Mouse (Mus musculus) thymus, postnatal 0 days (tissue): ENCODE results near the gene Sparcl1. TPM values are rescaled to one million over a fixed set of nuclear protein-coding genes. Genes with fewer than 3 reads are reported as not detected.

Experiments
- DNase-seq: peaks from one replicate; pipeline ENCODE4 v3.0.0-alpha.2; 2015; ENCODE audit warnings: low spot score
- polyA plus RNA-seq: library from polyadenylated mRNA; unstranded; fragments of >200 nt; fragmentation: Nextera tagmentation; extraction: Ambion mirVana; gene quantifications from 2 replicates; pipeline ENCODE4 v1.2.1, GENCODE M21; 2015

The Sparcl1 gene
- polyA plus RNA-seq = 34.1 and 35.4 TPM in 2 replicates

DNA sequence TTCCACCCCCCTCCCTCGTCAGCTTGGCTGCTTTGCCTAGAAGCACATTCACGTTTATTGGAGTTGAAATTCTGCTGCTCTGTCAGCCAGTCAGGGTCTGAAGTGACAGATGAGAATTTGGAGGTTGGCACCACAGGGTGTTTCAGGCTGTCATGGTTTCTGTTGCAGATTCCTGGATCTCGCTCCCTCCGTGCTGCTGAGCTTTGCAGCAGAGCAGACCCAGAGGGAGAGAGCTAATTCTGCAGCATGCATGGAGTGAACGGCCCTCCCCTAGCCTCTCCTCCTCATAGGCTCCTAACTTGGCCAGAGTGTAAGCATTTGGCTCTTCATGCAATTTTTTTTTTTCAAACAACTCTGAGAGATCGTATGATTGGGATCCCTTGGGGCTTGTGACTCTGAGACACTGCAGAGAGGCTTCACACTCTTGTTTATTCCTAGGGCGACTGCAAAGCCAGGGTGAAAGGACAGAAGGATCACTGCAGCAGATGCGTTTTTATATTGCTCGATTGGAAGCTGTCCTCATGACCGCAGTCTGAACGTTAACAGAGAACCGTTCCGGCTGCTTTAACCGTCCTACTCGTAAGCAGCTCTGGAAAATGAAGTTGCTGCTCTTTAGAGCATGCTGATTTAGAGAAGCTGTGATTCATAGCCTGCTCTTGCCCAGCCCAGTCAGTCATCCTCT lies at the start of gene Sparcl1:
Gene Sparcl1, minus strand, starts transcription at position 243 of the 682 bp plus-strand sequence.
- no peak for DNase-seq

DNA sequence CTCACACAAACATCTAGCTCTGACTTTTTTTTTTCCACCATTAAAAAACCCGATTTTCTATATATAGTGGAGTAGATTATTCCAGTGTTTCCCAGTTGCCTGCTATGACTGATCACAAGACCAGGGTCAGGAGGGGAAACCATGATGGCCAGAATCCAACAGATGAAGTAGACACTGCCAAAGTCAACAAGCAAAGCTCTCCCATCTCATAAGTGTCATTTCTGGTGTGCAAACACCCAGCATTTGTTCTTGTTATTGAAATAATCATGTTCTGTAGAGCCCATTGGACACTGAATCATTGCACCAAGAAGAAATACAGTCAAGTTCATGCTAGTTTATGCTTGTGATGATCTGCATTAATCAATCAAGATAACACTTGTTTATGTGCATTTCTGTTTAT lies 47.9 kb upstream of the Sparcl1 start:
- no peak for DNase-seq

DNA sequence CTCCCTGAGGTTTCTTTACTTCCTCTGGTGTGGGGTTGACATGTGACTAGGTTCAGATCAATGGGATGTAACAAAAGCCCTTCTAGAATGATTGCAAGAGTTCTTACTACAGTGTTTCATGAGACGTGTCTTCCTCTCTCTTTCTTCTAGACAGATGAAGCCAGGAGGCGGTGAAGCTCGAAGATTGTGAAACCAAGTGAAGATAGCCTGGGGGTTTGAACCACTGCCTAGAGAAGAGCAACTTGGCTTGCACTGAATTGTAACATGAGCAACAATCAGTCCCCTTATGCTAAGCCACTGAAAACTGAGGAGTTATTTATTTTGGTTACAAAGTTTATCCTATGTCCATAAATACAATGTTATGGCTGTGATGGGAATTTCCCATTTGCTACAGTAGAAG lies 47.0 kb upstream of the Sparcl1 start:
- no peak for DNase-seq

GRCm38 (mm10) chr5:104158332-104159052 lies 45.0 kb upstream of the Sparcl1 start:
- no peak for DNase-seq

DNA sequence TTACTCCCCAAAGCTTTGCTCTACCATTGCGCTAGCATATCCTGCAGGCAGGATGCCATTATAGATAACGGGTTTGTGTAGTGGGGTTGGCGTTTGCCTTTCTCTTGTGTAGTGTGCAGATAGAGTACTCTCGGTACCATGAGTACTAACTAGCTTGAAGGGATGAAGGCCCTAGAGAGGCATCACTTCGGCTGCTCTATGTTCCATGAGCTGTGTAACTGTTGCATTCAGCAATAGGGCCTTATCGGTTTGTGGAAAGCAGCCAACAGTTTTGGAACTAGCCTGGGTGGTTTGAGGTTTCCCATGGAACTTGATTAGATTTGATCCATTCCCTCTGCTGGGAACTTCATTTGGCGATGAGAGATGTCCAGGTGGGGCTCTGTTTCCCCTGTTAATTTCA lies 44.2 kb upstream of the Sparcl1 start:
- no peak for DNase-seq

DNA sequence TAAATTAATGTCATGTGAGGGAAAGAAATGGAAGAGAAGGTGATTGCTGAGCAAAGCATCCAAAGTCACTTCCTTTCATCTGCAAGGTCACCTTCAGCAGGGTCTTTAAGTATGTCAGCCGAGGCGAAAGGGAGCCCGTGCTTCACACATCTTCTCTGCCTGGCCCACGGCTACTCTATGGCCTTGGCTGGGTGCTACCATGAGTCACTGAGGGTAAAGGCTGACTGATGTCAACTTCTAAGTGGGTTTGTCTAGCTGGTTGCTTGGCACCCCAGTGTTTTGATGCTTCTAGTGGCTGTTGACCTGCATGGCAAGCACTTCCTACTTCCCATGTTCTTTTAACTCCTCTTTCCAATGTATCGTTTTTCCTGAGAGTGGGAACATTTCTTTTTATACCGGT lies 36.7 kb upstream of the Sparcl1 start:
- DNase-seq = no peak

GRCm38 (mm10) chr5:104149349-104149748 lies 35.8 kb upstream of the Sparcl1 start:
- no peak for DNase-seq

DNA sequence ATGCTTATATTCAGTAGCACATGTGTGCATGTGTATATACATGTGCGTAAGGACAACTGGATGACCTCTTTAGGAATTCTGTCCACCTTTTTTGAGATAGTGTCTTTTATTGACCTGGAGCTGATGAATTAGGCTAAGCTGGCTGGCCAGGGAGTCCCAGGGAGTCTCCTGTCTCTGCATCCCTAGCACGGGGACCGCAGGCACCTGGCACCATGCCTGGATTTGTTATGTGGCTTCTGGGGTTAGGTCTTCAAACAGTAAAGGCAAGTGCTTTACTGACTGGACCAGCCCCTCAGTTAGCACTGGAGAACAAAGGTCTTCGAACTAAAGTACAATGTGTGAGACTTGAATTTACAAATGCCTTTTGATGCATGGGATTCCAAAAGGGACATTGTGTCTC lies 30.5 kb upstream of the Sparcl1 start:
- DNase-seq = no peak

- DNase-seq = no peak
Observed at GRCm38 (mm10) chr5:104141067-104141466, 27.5 kb upstream of the Sparcl1 start.

DNA sequence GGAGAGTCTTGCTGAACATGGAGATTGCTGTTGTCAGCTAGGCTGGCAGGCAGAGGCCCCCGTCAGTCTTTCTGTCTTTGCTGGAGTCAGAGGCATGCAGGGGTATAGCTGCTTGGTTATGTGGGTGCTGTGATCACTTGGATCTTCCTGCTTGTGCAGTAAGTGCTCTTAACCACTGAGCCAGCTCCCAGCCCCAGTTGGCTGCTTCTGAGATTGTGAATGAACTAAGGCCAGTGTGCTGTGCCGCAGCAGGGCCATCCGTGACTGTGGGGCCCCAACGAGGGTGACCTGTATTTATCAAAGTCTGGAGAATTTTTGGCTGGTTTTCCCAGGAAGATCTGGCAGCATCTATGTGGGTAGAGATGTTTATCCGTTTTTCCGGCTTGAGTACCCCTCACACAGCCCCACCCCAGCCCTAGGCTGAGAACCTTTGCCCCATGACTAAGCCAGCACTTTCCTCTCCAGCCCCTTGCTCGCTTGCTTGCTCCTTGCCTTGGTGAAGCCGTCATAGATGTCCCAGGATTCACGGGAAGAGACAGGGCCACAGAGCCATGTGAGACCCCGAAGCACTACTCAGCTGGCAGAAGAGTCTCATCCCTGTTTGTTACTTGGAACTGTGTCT lies 24.5 kb upstream of the Sparcl1 start:
- DNase-seq = no peak

GRCm38 (mm10) chr5:104133752-104134151 lies 20.2 kb upstream of the Sparcl1 start:
- no peak for DNase-seq

- no peak for DNase-seq
Observed at GRCm38 (mm10) chr5:104131544-104131943, 18.0 kb upstream of the Sparcl1 start.

- DNase-seq = no peak
Observed at GRCm38 (mm10) chr5:104130891-104131290, 17.4 kb upstream of the Sparcl1 start.

DNA sequence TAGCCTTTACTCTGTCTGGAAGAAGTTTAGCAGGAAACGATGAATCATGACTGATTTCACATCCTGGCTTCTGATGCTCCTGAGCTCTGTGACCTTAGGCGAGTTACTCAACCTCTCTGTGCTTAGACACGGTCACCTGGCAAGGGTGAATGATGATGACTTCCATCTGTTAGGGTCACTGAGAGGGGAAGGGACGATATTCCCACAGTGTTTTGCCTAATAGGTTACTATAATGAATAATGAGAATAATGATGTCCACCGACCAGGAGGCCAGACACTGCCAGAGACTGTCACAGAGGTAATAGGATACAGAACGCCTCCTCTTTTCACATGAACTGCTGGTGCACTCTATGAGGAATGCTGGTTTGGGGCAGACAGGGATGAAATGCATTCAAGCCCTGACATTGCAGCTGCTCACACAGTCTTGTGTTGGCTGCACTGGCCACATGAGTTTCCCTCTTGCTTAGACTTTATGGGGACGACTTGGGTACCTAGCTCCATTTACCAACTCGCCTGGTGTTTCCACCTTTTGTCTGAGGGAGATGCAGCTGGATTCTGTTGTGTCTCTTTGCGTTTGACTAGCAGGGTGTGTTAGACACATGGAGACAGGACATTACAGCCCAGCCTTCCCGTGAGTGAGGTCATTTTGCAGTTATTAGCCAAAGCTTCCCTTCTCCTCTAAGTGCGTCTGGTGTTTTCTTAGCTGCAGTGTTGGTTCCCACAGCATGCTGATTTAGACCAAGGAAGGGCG lies 14.9 kb upstream of the Sparcl1 start:
- DNase-seq = no peak

- DNase-seq = no peak
Observed at GRCm38 (mm10) chr5:104127351-104127750, 13.8 kb upstream of the Sparcl1 start.

GRCm38 (mm10) chr5:104126561-104127320 lies 13.2 kb upstream of the Sparcl1 start:
- DNase-seq = no peak

DNA sequence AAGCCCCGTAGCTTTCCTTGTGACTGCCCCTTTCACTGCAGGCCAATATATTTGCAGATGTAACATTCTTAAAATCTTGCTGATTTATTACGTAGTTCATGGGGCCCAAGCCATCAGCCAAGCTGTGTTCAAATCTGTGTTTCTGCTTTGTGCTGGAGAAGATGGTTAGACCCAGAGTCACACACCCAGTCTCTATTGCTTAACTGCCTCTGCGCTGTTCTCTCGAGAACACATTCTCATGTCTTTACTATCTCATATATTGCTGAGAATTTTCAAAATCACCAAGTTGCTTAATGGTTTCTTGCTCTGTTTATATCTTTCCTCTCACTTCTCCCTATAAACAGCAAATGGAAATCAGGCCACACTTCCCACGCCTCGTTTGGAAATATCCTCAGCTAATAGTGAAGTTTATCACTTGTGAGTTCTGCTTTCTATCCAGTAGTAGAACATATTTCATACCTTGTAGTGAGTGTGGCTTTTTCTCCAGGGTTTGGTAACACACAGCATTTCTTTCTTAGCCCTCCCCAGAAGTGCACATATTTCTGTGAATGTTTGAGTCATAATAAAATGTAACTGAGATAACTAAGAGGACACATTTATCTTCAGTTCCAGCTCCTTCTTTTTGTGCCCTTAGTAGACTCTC lies 10.6 kb upstream of the Sparcl1 start:
- DNase-seq = no peak

GRCm38 (mm10) chr5:104115890-104116289 lies 2.4 kb upstream of the Sparcl1 start:
- no peak for DNase-seq

GRCm38 (mm10) chr5:104115118-104115517 lies 1.6 kb upstream of the Sparcl1 start:
- no peak for DNase-seq

- no peak for DNase-seq
Observed at GRCm38 (mm10) chr5:104112511-104112910, 1.0 kb downstream of the Sparcl1 start.
